Mouse (Mus musculus) lung, adult 2 months (tissue): Measurements from ENCODE around the gene Kif18b.

Experiments used
- CTCF ChIP-seq: fragments of 200-500 bp; IDR thresholded peaks from 2 replicates; pipeline ENCODE4 v1.5.1; 2011; ENCODE audit warnings: mild to moderate bottlenecking, low read length, control low read depth; ENCODE audit not compliant: insufficient read depth
- POLR2A ChIP-seq: fragments of 200-500 bp; IDR thresholded peaks from 2 replicates; pipeline ENCODE4 v1.6.1; 2011; ENCODE audit warnings: low read depth, mild to moderate bottlenecking, control low read depth, low read length, borderline replicate concordance; ENCODE audit errors: extremely low read depth

GRCm38 (mm10) chr11:102937529-102938182, 12.7 kb upstream of the Kif18b start:
- TF ChIP-seq POLR2A (no peak), CTCF (no peak)
